Mouse (Mus musculus) CH12.LX (cell line): Measurements from ENCODE around the gene Rer1.

Experiments used
- ELF1 ChIP-seq: IDR thresholded peaks from 2 replicates; pipeline ENCODE4 v1.6.1; 2014; ENCODE audit warnings: low read depth, mild to moderate bottlenecking, inconsistent platforms, low read length, improper control_type of control experiment
- MAFK ChIP-seq: IDR thresholded peaks from 2 replicates; pipeline ENCODE4 v1.6.1; 2011; ENCODE audit warnings: low read length, improper control_type of control experiment; ENCODE audit not compliant: insufficient replicate concordance
- ZC3H11A ChIP-seq: IDR thresholded peaks from 2 replicates; pipeline ENCODE4 v1.6.1; 2012; ENCODE audit warnings: low read depth, mild to moderate bottlenecking, inconsistent platforms, low read length, improper control_type of control experiment

DNA sequence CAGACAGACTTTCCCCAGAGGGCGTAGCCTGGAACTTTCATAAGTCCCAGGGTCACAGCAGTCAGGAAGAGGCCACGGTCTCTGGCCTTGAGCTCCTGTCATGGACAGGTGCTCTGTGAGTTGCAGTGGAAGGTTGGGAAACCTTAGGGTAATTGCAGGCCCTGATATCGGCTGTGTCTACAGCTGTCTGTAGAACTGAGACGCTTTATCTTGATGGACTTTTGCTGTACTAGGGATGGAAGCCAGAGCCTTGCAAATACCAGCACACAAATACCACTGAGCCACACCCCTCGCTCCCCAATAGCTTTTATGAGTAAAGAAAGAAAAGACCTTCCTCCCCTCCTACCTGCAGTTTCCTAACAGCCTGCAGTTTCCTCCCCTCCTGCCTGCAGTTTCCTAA lies 34.4 kb upstream of the Rer1 start:
- TF ChIP-seq ELF1 (no peak), ZC3H11A (no peak), MAFK (no peak)
